Mouse (Mus musculus) lung, postnatal 25 days (tissue): ENCODE data around the gene Tmf1.

Source experiments
- DNase-seq: peaks from one replicate; pipeline ENCODE4 v3.0.0; 2022; ENCODE audit warnings: low spot score

Gene Tmf1

GRCm38 (mm10) chr6:97204252-97204869 lies 25.4 kb upstream of the Tmf1 start:
- no peak for DNase-seq

DNA sequence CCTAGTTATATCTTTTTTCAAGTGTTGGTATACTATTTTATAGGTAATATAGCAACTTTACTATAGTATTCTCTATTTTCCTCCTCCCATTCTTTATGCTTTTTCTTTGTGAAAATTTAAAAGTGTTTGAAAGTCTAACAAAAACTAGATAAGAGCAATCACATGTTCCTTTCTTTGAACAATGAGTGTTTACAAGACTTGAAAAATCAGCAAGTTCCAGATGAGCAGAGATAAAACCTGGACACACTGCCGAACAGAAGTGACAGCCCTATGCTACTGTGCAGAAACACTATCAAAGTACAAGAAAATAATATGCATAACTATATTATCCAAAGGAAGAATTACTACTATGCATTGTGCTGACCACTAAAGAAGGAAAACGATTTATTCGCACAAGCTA lies 23.6 kb upstream of the Tmf1 start:
- no peak for DNase-seq

- DNase-seq: no peak
Observed at GRCm38 (mm10) chr6:97200437-97200836, 21.5 kb upstream of the Tmf1 start.

GRCm38 (mm10) chr6:97179367-97179828 lies 476 bp upstream of the Tmf1 start:
- DNase-seq: peak; percentile 26

GRCm38 (mm10) chr6:97175716-97176115 lies 3.2 kb downstream of the Tmf1 start:
- peak; percentile 21 for DNase-seq

DNA sequence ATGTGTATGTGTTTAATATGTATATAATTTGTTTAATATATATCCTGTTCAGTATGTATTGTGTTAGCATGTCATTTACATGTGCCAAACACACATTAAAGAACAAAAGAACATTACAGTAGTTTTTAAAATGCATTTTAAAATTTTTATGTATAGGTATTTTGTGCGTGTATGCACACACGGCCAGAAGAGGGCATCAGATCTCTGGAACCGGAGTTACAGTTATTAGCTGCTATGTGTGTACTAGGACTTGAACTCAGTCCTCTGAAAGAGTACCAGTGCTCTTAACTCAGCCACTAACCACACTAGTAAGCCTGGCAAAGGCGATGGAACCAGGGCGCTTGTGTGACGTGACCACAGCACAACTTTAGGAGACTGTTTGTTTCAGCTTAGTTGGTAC lies 28.8 kb downstream of the Tmf1 start:
- DNase-seq: no peak

DNA sequence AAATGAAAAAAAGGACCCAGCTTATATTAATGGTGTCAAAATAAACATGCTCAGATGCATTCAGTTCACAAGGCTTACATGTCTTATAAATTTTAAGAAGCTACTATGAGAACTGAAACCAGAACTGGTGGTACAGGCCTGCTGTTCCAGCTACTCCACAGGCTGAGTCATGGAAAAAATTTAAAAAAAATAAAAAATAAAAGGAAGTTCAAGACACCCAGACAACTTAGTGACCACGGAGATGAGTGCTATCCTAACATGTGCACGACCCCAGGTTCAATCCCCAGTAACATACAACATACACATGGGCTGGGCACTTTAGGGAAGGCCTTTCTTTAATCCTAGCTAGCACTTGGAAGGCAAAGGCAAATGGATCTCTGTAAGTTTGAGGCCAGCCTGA lies 29.2 kb downstream of the Tmf1 start:
- no peak for DNase-seq

DNA sequence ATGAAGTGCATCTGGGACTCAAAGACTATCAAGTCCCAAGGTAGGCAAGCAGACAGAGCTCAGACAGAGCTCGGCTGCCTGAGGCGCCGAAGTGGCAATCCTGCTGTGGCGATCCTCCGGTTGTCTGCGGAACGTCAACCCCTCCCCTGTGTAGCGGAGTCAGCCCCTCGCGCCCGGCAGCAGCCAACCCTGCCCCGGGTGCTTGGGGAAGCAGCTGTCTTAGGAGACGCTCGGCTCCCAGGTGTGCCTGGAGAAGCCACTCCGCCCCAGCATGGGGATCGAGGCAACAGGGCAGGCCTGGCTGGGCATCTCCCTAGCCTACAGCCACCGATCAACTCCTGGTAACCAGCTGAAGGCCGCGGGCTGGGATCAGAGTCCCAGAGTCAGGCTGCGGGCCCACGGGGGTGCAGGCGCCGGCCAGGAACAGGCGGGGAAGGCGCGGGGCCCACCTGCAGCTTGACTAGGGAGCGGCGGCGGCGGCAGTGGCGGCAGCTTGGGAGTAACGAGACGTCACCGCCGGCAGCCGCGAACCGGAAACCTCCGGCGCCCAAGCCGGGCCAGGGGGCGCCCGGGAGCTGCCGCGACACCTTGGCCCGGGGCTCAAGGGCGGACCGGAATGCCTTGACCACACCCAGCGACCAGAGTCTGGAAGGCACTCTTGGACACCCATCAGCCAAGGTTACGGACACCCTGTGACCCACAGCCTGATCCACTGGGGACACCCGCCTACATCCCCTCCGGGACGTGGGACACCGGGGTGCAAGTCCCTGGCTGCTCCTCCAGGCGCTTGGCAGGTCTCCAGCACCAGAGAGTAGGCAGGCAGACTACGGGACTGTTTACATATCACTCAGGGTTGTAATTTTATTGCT lies 30.3 kb downstream of the Tmf1 start, which contains the start of gene Eogt:
Eogt (minus strand) TSS at position 800 of the 869 bp plus-strand sequence.
- peak; percentile 90 for DNase-seq

DNA sequence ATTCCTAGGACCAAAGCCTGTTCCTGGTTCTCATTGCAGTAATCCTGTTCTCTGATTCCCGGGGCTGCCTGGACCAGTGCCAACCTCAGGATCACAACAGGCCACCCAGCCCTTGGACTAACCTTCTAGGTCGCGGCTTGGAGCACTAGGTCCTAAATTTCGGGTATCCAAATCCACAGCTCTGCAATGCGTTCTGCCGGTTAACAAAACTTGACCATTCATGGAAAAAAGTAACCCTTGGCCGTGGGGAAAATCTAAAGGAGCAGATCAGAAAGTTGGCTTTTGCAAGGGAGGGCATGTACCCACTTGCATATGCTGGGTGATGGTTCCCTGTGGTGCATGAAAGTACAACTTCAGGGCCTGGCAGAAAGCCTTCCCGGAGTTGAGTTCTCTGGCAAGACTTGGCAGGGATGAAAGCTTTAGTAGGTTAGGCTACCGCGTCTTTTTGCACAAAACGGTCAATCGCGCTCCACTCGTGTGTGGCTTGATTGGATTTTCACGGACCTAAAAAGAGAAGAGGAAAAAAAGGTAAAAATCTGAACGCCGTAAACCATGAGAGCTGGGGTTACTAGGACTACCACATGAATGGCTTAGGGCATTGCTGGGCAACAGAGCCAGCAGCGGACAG lies 31.1 kb downstream of the Tmf1 start:
- peak; percentile 35 for DNase-seq

- DNase-seq: peak; percentile 82
Observed at GRCm38 (mm10) chr6:97145156-97145555, 33.8 kb downstream of the Tmf1 start.

DNA sequence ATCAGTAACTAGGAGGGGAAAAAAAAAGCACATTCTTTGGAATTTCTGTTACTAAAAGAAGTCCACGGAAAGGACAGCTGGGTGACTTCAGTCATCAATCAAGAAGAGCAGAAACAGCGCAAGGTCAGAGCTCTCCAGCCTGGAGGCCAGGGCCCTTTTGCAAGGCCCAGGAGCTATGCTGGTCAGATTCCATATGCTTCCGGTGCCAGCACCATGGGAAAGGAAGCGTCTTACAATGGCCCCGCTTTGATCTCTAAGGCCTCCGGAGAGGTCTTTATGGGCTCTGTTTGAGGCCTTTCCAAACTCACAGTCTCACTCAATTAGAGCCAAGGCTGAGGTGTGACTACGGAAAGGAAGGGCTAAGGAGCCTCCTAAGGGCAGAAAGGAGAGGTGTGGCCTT lies 34.6 kb downstream of the Tmf1 start:
- DNase-seq: peak; percentile 76

- no peak for DNase-seq
Observed at GRCm38 (mm10) chr6:97142611-97143010, 36.3 kb downstream of the Tmf1 start.

GRCm38 (mm10) chr6:97141811-97142210 lies 37.1 kb downstream of the Tmf1 start:
- no peak for DNase-seq

DNA sequence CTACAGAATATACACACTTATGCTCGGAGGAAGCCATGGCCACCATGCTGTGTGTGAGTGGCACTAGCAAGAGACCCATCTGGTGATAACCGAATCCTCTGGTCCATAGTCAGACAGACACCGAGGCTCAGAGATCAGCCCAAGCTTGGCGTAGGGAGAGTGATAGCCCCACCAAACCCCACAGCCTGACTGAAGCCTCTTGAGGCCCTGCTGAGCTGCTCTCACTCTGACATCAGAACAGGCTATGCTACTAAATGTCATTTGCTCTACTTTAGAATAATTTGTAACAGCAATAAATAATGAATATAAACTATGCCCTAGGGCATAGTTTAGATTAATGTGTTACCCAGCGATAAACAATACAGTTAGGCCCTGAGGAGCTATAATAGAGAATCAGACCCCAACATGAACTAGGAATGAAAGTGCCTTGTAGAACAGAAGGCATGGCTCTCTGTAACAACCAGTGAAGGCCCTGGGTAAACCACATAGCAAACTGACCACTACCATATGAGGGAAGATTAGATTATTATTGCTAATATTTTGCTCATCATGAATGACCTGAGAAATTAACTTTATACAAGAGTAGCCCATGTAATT lies 46.1 kb downstream of the Tmf1 start:
- no peak for DNase-seq

DNA sequence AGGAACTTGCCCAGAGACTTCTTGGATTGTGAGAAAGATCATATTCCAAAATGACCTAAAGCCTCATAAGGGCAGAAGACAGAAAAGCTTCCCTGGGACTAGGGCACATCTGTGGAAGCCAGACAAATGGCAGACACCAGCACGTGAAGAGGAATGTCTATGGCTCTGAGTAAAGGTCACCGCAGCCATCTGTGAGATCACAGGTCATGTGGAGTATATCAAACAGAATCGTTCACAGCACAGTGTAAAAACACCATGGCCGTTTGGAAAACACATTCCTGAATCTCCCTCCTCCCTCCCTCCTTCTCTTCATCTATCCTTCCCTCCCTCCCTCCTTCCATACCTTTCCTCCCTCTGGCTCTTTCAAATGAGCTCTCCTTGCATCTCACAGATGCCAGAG lies 47.1 kb downstream of the Tmf1 start:
- no peak for DNase-seq

- no peak for DNase-seq
Observed at GRCm38 (mm10) chr6:97130979-97131378, 47.9 kb downstream of the Tmf1 start.

DNA sequence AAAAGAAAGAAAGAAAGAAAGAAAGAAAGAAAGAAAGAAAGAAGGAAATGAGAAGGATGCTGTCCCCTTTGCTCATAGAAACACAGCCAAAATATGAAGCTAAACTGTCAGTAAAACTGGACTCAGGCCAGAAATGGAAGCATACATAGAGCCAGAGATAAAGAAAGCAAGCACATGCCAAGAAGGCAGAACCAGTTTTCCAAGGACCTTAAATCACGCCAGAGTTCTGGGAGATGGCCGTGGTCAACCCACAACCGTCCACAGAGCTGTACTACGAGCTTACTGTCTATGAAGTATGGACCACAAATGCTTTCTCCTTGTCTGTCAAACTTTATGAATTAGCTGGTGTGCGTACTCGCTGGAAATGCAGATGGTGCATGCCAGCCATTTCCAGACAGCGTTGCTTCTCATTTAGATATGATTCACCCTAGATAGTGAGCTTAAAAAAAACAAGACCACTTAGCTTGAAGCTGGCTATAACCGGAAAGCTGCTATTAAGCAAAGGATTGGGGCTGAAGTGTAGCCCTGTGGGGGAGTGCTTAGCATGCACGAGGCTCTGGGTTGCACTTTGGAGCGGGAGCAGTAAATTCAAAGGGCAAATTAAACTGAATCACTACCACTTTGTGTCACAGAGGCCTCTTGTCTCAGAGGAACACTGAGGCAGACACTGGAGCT lies 54.4 kb downstream of the Tmf1 start:
- no peak for DNase-seq

GRCm38 (mm10) chr6:97120922-97121321 lies 58.0 kb downstream of the Tmf1 start:
- DNase-seq: no peak

- DNase-seq: no peak
Observed at GRCm38 (mm10) chr6:97118327-97118726, 60.6 kb downstream of the Tmf1 start.

GRCm38 (mm10) chr6:97116896-97117295 lies 62.0 kb downstream of the Tmf1 start:
- no peak for DNase-seq

DNA sequence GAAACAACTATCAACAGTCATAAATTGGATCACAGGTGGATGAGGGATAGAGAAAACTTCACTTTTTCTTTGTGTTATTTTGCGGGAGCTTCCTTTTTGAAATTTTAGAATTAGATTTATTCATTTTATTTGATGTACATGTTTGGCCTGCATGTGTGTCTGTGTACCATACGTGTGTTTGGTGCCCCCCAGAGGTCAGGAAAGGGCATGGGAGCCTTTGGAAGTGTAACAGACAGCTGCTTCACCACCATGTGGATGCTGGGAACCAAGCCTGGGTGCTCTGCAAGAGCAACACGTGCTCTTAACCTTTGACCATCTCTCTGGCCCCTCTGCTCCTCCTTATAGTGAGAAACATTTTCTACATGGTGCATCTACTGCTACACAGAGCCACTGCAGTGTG lies 64.1 kb downstream of the Tmf1 start:
- no peak for DNase-seq

- no peak for DNase-seq
Observed at GRCm38 (mm10) chr6:97112177-97112576, 66.7 kb downstream of the Tmf1 start.
